Mouse (Mus musculus) intestine, postnatal 0 days (tissue): ENCODE measurements around the gene Mpdu1. TPM values are rescaled to one million over a fixed set of nuclear protein-coding genes. Genes with fewer than 3 reads are reported as not detected.
A peak's percentile ranks its signal among the peaks of the same experiment; 100 is the strongest.

ENCODE experiments used
- ATAC-seq: fragments of 200-750 bp; cut with Nextera tagmentation; 2 replicates; pipeline ENCODE4 v1.8.0; 2017; ENCODE audit warnings: mild to moderate bottlenecking, moderate TSS enrichment, moderate library complexity
- H3K27ac ChIP-seq: fragments of 300-500 bp; sonication (generic); 2 replicates; pipeline ENCODE4 v1.5.1; 2014; ENCODE audit warnings: mild to moderate bottlenecking, low read depth, low read length, moderate library complexity
- H3K27me3 ChIP-seq: fragments of 300-500 bp; sonication (generic); replicated peaks from 2 replicates; pipeline ENCODE4 v1.6.1; 2014; ENCODE audit warnings: low read length, mixed read lengths; ENCODE audit not compliant: control insufficient read depth, insufficient read depth
- H3K36me3 ChIP-seq: fragments of 300-500 bp; sonication (generic); 2 replicates; pipeline ENCODE4 v1.6.1; 2014; ENCODE audit warnings: mild to moderate bottlenecking, moderate library complexity; ENCODE audit not compliant: control insufficient read depth, insufficient read depth
- H3K4me1 ChIP-seq: fragments of 300-500 bp; sonication (generic); replicated peaks from 2 replicates; pipeline ENCODE4 v1.6.1; 2014; ENCODE audit warnings: antibody characterized with exemption, low read length, mixed read lengths; ENCODE audit not compliant: control insufficient read depth, insufficient read depth
- H3K4me2 ChIP-seq: fragments of 300-500 bp; sonication (generic); replicated peaks from 2 replicates; pipeline ENCODE4 v1.6.1; 2014; ENCODE audit warnings: low read depth, mild to moderate bottlenecking, moderate library complexity
- H3K4me3 ChIP-seq: fragments of 300-500 bp; sonication (generic); 2 replicates; pipeline ENCODE4 v1.5.1; 2014; ENCODE audit warnings: low read depth, low read length
- H3K9ac ChIP-seq: fragments of 300-500 bp; sonication (generic); 2 replicates; pipeline ENCODE4 v1.6.1; 2014; ENCODE audit warnings: mild to moderate bottlenecking, low read depth, low read length
- H3K9me3 ChIP-seq: fragments of 300-500 bp; sonication (generic); 2 replicates; pipeline ENCODE4 v1.6.1; 2016; ENCODE audit warnings: mixed run types; ENCODE audit not compliant: control insufficient read depth
- CTCF ChIP-seq: sonication (generic); IDR thresholded peaks from 2 replicates; pipeline ENCODE4 v1.5.1; 2016; ENCODE audit warnings: low read depth, mild to moderate bottlenecking, control low read depth, antibody characterized with exemption, moderate library complexity
- WGBS: fragments of 180-500 bp; shearing (Covaris S2); extraction: QIAGEN DNeasy Blood & Tissue Kit; methylation state at CpG from one replicate; pipeline ENCODE4 v1.1.7; 2014; 5-methylcytosine and 5-hydroxymethylcytosine counted together
- polyA plus RNA-seq: library from polyadenylated mRNA; unstranded; fragments of >200 nt; fragmentation: Nextera tagmentation; extraction: Ambion mirVana; gene quantifications from 2 replicates; pipeline ENCODE4 v1.2.1, GENCODE M21; 2015

The Mpdu1 gene
- polyA plus RNA-seq, 1 experiment from 2014 or later = 96.6 TPM

- Histone ChIP-seq H3K9ac (peak within 1 kb of the TSS; percentile 82), H3K36me3 (peaks cover 22% of the 10 kb centered on the region), H3K4me3 (peak within 1 kb of the TSS; percentile 92), H3K27ac (peak within 1 kb of the TSS; percentile 91), H3K4me1 (peaks cover 12% of the 10 kb centered on the region), H3K9me3 (no peaks in the 10 kb centered on the region), H3K4me2 (peak within 1 kb of the TSS; percentile 82), H3K27me3 (no peaks in the 10 kb centered on the region)
- WGBS = under 1% methylated on average over 77 of the region's 80 CpGs
- peak; percentile 88 for ATAC-seq
- no peak for TF ChIP-seq CTCF
These were observed 19.1 kb upstream of the Mpdu1 start, which contains the start of gene Senp3 for GRCm38 (mm10) chr11:69681314-69682208. Gene Senp3 (minus strand): TSS chr11:69682084.

- no peaks in the 10 kb centered on the region for H3K9me3 ChIP-seq
- peaks cover 34% of the 10 kb centered on the region for H3K36me3 ChIP-seq
- peak overlapping the region; percentile 92; the same call in 1 of the 2 replicates for H3K4me3 ChIP-seq
- ATAC-seq = no peak
- H3K9ac ChIP-seq = no peak overlapping the region; the same call in 1 of the 2 replicates
- no peak overlapping the region for H3K27ac ChIP-seq
- TF ChIP-seq CTCF = no peak
- no peaks in the 10 kb centered on the region for H3K27me3 ChIP-seq
- 89% methylated on average over 30 of the region's 30 CpGs for WGBS
- H3K4me2 ChIP-seq = peak overlapping the region; percentile 82
- H3K4me1 ChIP-seq = peaks cover 4% of the 10 kb centered on the region; the same call in 1 of the 2 replicates
These were observed 17.9 kb upstream of the Mpdu1 start for GRCm38 (mm10) chr11:69680136-69680855.

DNA sequence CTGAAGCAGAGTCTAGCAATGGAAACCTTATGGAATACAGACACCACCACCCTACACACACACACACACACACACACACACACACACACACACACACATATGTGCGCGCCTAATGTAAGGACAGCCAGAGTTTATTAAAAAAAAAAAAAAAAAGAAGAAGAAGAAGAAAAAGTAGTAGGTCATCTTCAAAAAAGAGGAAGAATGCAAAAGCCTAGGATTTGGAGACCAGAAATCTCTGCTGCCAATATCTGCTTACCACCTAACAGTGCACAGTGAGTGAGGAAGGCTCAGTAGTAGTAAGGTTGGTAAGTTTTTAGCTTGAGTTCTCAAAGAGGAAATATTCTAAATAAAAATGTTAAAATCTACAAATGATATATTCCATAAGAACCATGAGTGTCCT is 16.7 kb upstream of the Mpdu1 start:
- WGBS = 90% methylated on average over 2 of the region's 2 CpGs
- Histone ChIP-seq H3K9me3 (no peaks in the 10 kb centered on the region), H3K27me3 (no peaks in the 10 kb centered on the region), H3K4me2 (no peak overlapping the region), H3K27ac (no peak overlapping the region), H3K36me3 (peaks cover 46% of the 10 kb centered on the region), H3K9ac (no peak overlapping the region), H3K4me3 (no peak overlapping the region), H3K4me1 (0 out of 2 replicates have a peak, but pooled peaks cover 3% of the 10 kb centered on the region)
- ATAC-seq = no peak
- no peak for TF ChIP-seq CTCF

DNA sequence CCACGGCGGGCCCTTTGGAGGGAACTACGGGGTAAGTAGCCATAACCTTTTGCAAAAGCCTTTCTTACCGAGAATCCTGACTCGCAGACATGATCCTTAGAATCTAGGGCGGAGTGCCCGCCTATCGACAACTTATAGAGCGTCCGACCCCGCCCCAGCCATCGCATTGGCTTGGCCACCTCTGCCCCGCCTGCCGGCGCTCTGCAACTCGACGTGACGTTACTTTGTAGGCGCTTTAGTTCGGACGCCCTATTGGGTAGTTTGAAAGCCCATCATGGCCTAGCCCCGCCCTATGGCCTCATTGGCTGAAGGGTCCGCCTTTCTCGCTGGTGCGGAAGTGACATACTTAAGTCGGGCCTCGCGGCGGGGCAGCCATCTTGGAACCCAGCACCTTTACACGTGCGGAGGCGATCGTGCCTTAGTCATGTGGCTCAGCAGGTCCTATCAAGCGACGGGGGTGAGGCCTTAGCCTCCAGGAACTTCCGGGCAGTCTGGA is 9.8 kb upstream of the Mpdu1 start, which contains the start of gene Eif4a1:
Gene Eif4a1, minus strand, starts transcription at position 213 of the 496 bp plus-strand sequence.
- no peak for TF ChIP-seq CTCF
- H3K27ac ChIP-seq = peak within 1 kb of the TSS; percentile 99
- no peaks in the 10 kb centered on the region for H3K27me3 ChIP-seq
- H3K4me2 ChIP-seq = peak within 1 kb of the TSS; percentile 73
- under 1% methylated on average over 36 of the region's 36 CpGs for WGBS
- H3K4me3 ChIP-seq = peak within 1 kb of the TSS; percentile 99
- ATAC-seq = peak; percentile 95
- H3K36me3 ChIP-seq = peaks cover 72% of the 10 kb centered on the region
- peaks cover 4% of the 10 kb centered on the region; the same call in 1 of the 2 replicates for H3K4me1 ChIP-seq
- H3K9ac ChIP-seq = peak within 1 kb of the TSS; percentile 99
- no peaks in the 10 kb centered on the region for H3K9me3 ChIP-seq

DNA sequence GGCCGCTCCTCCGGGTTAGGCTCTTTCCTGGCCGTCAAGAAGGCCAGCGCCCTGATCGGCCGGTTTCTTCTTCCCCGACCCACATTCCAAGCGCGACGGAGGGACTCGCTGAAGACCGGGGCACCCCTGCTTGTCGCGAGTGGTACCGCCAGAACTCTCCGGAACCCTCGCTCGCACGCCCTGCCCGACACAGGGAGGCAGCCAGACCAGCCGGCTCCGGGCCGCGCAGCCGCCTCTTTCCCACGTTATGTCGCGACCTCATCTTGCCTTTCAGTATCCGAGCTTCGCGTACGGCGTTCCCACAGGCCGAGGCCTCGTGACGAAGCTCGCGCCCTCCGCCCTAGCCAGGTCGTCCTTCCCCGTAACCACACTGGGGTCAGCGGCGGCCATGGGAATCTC is 9.3 kb upstream of the Mpdu1 start:
- H3K9ac ChIP-seq = peak overlapping the region; percentile 99
- H3K27ac ChIP-seq = peak overlapping the region; percentile 99
- H3K36me3 ChIP-seq = peaks cover 70% of the 10 kb centered on the region
- peaks cover 4% of the 10 kb centered on the region; the same call in 1 of the 2 replicates for H3K4me1 ChIP-seq
- under 1% methylated on average over 43 of the region's 43 CpGs for WGBS
- ATAC-seq = peak; percentile 7; the same call in 1 of the 2 replicates
- H3K9me3 ChIP-seq = no peaks in the 10 kb centered on the region
- TF ChIP-seq CTCF = no peak
- H3K4me3 ChIP-seq = peak overlapping the region; percentile 99
- no peaks in the 10 kb centered on the region for H3K27me3 ChIP-seq
- peak overlapping the region; percentile 73 for H3K4me2 ChIP-seq
